Mouse (Mus musculus): ENCODE data around the gene Mrtfb. TPM values are rescaled to one million over a fixed set of nuclear protein-coding genes. Genes with fewer than 3 reads are reported as not detected.
A peak's percentile ranks its signal among the peaks of the same experiment; 100 is the strongest.

Mrtfb gene
- polyA plus RNA-seq, 1 experiment = 18.6 TPM

GRCm38 (mm10) chr16:13422522-13422921 lies 166.2 kb downstream of the Mrtfb start:
- no peak for DNase-seq
- Histone ChIP-seq H3K27me3 (ENCODE audit: control insufficient read depth, insufficient read depth, low read length) (no peaks in the 10 kb centered on the region), H3K4me1 (ENCODE audit: control insufficient read depth, insufficient read depth, low read length) (peaks cover 16% of the 10 kb centered on the region), H3K27ac (ENCODE audit: insufficient read depth, low read length) (no peak overlapping the region), H3K4me3 (replicated peaks; ENCODE audit: insufficient read depth, low read depth, low read length) (no peak overlapping the region)
- WGBS = 93% methylated on average over 3 of the region's 3 CpGs
- TF ChIP-seq CTCF (IDR thresholded peaks at IDR 0.05; ENCODE audit: borderline replicate concordance, insufficient read depth, low read depth, low read length) = no peak
- TF ChIP-seq POLR2A (IDR thresholded peaks at IDR 0.05; ENCODE audit: borderline replicate concordance, insufficient read depth, low read length) = no peak

- 79% methylated on average over 8 of the region's 8 CpGs for WGBS
- Histone ChIP-seq H3K4me1 (ENCODE audit: control insufficient read depth, insufficient read depth, low read length) (peaks cover 21% of the 10 kb centered on the region), H3K27ac (ENCODE audit: insufficient read depth, low read length) (no peak overlapping the region), H3K4me3 (replicated peaks; ENCODE audit: insufficient read depth, low read depth, low read length) (no peak overlapping the region), H3K27me3 (ENCODE audit: control insufficient read depth, insufficient read depth, low read length) (no peaks in the 10 kb centered on the region)
- no peak for DNase-seq
- no peak for TF ChIP-seq CTCF (IDR thresholded peaks at IDR 0.05; ENCODE audit: borderline replicate concordance, insufficient read depth, low read depth, low read length)
- TF ChIP-seq POLR2A (IDR thresholded peaks at IDR 0.05; ENCODE audit: borderline replicate concordance, insufficient read depth, low read length) = no peak
These were observed 167.5 kb downstream of the Mrtfb start for GRCm38 (mm10) chr16:13423587-13424355.

- Histone ChIP-seq H3K27ac (ENCODE audit: insufficient read depth, low read length) (peak overlapping the region; percentile 0; the same call in 1 of the 2 replicates), H3K4me3 (replicated peaks; ENCODE audit: insufficient read depth, low read depth, low read length) (no peak overlapping the region), H3K4me1 (ENCODE audit: control insufficient read depth, insufficient read depth, low read length) (peaks cover 32% of the 10 kb centered on the region), H3K27me3 (ENCODE audit: control insufficient read depth, insufficient read depth, low read length) (no peaks in the 10 kb centered on the region)
- TF ChIP-seq CTCF (IDR thresholded peaks at IDR 0.05; ENCODE audit: borderline replicate concordance, insufficient read depth, low read depth, low read length) = no peak
- TF ChIP-seq POLR2A (IDR thresholded peaks at IDR 0.05; ENCODE audit: borderline replicate concordance, insufficient read depth, low read length) = no peak
- peak in 1 of 2 experiments; percentile 25 for DNase-seq
- 63% methylated on average over 6 of the region's 6 CpGs for WGBS
These were observed 169.5 kb downstream of the Mrtfb start for GRCm38 (mm10) chr16:13425804-13426203.

GRCm38 (mm10) chr16:13426831-13427589 lies 170.7 kb downstream of the Mrtfb start:
- TF ChIP-seq CTCF (IDR thresholded peaks at IDR 0.05; ENCODE audit: borderline replicate concordance, insufficient read depth, low read depth, low read length) = no peak
- peak; percentile 34; the same call in 1 of the 2 replicates for TF ChIP-seq POLR2A (IDR thresholded peaks at IDR 0.05; ENCODE audit: borderline replicate concordance, insufficient read depth, low read length)
- Histone ChIP-seq H3K27ac (ENCODE audit: insufficient read depth, low read length) (peak overlapping the region; percentile 90), H3K27me3 (ENCODE audit: control insufficient read depth, insufficient read depth, low read length) (no peaks in the 10 kb centered on the region), H3K4me3 (replicated peaks; ENCODE audit: insufficient read depth, low read depth, low read length) (no peak overlapping the region), H3K4me1 (ENCODE audit: control insufficient read depth, insufficient read depth, low read length) (peaks cover 32% of the 10 kb centered on the region)
- 13% methylated on average over 10 of the region's 10 CpGs for WGBS
- peak; percentile 88 to 92 for DNase-seq

GRCm38 (mm10) chr16:13428077-13428476 lies 171.8 kb downstream of the Mrtfb start:
- WGBS = 81% methylated on average over 5 of the region's 5 CpGs
- Histone ChIP-seq H3K4me3 (replicated peaks; ENCODE audit: insufficient read depth, low read depth, low read length) (no peak overlapping the region), H3K27ac (ENCODE audit: insufficient read depth, low read length) (no peak overlapping the region), H3K4me1 (ENCODE audit: control insufficient read depth, insufficient read depth, low read length) (peaks cover 32% of the 10 kb centered on the region), H3K27me3 (ENCODE audit: control insufficient read depth, insufficient read depth, low read length) (no peaks in the 10 kb centered on the region)
- DNase-seq = no peak
- TF ChIP-seq CTCF (IDR thresholded peaks at IDR 0.05; ENCODE audit: borderline replicate concordance, insufficient read depth, low read depth, low read length) = no peak
- TF ChIP-seq POLR2A (IDR thresholded peaks at IDR 0.05; ENCODE audit: borderline replicate concordance, insufficient read depth, low read length) = no peak

- no peaks in the 10 kb centered on the region for H3K27me3 ChIP-seq (ENCODE audit: control insufficient read depth, insufficient read depth, low read length)
- H3K4me3 ChIP-seq (replicated peaks; ENCODE audit: insufficient read depth, low read depth, low read length) = no peak overlapping the region
- 86% methylated on average over 1 of the region's 1 CpGs for WGBS
- H3K27ac ChIP-seq (ENCODE audit: insufficient read depth, low read length) = no peak overlapping the region
- no peak for DNase-seq
- TF ChIP-seq CTCF (IDR thresholded peaks at IDR 0.05; ENCODE audit: borderline replicate concordance, insufficient read depth, low read depth, low read length) = no peak
- no peak for TF ChIP-seq POLR2A (IDR thresholded peaks at IDR 0.05; ENCODE audit: borderline replicate concordance, insufficient read depth, low read length)
- H3K4me1 ChIP-seq (ENCODE audit: control insufficient read depth, insufficient read depth, low read length) = peaks cover 32% of the 10 kb centered on the region
These were observed 172.5 kb downstream of the Mrtfb start for GRCm38 (mm10) chr16:13428806-13429205.

- TF ChIP-seq POLR2A (IDR thresholded peaks at IDR 0.05; ENCODE audit: borderline replicate concordance, insufficient read depth, low read length) (no peak), CTCF (IDR thresholded peaks at IDR 0.05; ENCODE audit: borderline replicate concordance, insufficient read depth, low read depth, low read length) (no peak)
- H3K27me3 ChIP-seq (ENCODE audit: control insufficient read depth, insufficient read depth, low read length) = no peaks in the 10 kb centered on the region
- H3K4me1 ChIP-seq (ENCODE audit: control insufficient read depth, insufficient read depth, low read length) = peaks cover 32% of the 10 kb centered on the region
- DNase-seq = no peak
- WGBS = 47% methylated on average over 7 of the region's 7 CpGs
- no peak overlapping the region for H3K27ac ChIP-seq (ENCODE audit: insufficient read depth, low read length)
- H3K4me3 ChIP-seq (replicated peaks; ENCODE audit: insufficient read depth, low read depth, low read length) = no peak overlapping the region
These were observed 173.8 kb downstream of the Mrtfb start for GRCm38 (mm10) chr16:13429921-13430606.
